20 mouse cellular contexts compared by ENCODE assay signal in genomic region chr9:62746646-62747045, GRCm38 (mm10).
DNase-seq lines count a peak whose midpoint lies in the region; ATAC-seq and TF ChIP-seq lines count a peak whose summit lies in the region.
"Had no signal": no experiment of that assay in that cellular context is flagged by ENCODE, and none has a peak within 500 bp of the region (broad histone marks: within the 10 kb centered on the region; RNA-seq: fewer than 3 reads in every experiment).

No protein-coding gene starts in this region.

- no peak overlapping the region for H3K4me2 ChIP-seq in heart, postnatal 0 days (ENCODE audit: low read depth, low read length)
- H3K4me2 ChIP-seq in liver, embryonic 12.5 days = no peak overlapping the region
- H3K4me2 ChIP-seq: embryonic facial prominence, embryonic 15.5 days; limb, embryonic 12.5 days; midbrain, embryonic 11.5 days; neural tube, embryonic 13.5 days had no signal

- no peaks in the 10 kb centered on the region for H3K9me3 ChIP-seq in heart, postnatal 0 days (replicated peaks; ENCODE audit: control insufficient read depth, low read length)
- H3K9me3 ChIP-seq in liver, embryonic 12.5 days (replicated peaks) = no peaks in the 10 kb centered on the region
- H3K9me3 ChIP-seq: embryonic facial prominence, embryonic 15.5 days; neural tube, embryonic 13.5 days had no signal

- H3K4me3 ChIP-seq in heart, postnatal 0 days (ENCODE audit: low read depth, low read length) = no peak overlapping the region
- H3K4me3 ChIP-seq in liver, adult 2 months (ENCODE audit: insufficient read depth, low read depth, low read length) = no peak overlapping the region
- H3K4me3 ChIP-seq in liver, embryonic 12.5 days = no peak overlapping the region
- H3K4me3 ChIP-seq: embryonic facial prominence, embryonic 15.5 days; limb, embryonic 12.5 days; neural tube, embryonic 13.5 days had no signal

- TF ChIP-seq POLR2A in liver, adult 2 months (IDR thresholded peaks at IDR 0.05; ENCODE audit: extremely low read depth, insufficient read depth, low read length) = no peak

- TF ChIP-seq CTCF in heart, postnatal 0 days (IDR thresholded peaks at IDR 0.05; ENCODE audit: low read depth) = no peak
- TF ChIP-seq CTCF in liver, adult 2 months (IDR thresholded peaks at IDR 0.05; ENCODE audit: low read depth, low read length) = no peak

- ATAC-seq in heart, postnatal 0 days (ENCODE audit: insufficient read depth, low read depth) = 0 out of 2 replicates have a peak, but pooled peaks have one; percentile 37
- no peak for ATAC-seq in liver, embryonic 12.5 days
- ATAC-seq: forebrain, postnatal 0 days; inflammation-experienced regulatory T-cells, adult 6 months had no signal

- no peaks in the 10 kb centered on the region for H3K4me1 ChIP-seq in heart, postnatal 0 days (ENCODE audit: control insufficient read depth, insufficient read depth)
- H3K4me1 ChIP-seq in liver, adult 2 months (ENCODE audit: control insufficient read depth, insufficient read depth, low read length) = no peaks in the 10 kb centered on the region
- H3K4me1 ChIP-seq in liver, embryonic 12.5 days = no peaks in the 10 kb centered on the region
- H3K4me1 ChIP-seq: limb, embryonic 12.5 days; neural tube, embryonic 13.5 days had no signal

- H3K27ac ChIP-seq in heart, postnatal 0 days (ENCODE audit: low read depth) = no peak overlapping the region
- H3K27ac ChIP-seq in liver, adult 2 months (replicated peaks; ENCODE audit: insufficient read depth, low read depth, low read length) = no peak overlapping the region
- H3K27ac ChIP-seq in liver, embryonic 12.5 days = no peak overlapping the region
- H3K27ac ChIP-seq: embryonic facial prominence, embryonic 15.5 days; limb, embryonic 12.5 days; liver, embryonic 14.5 days; macrophage; neural tube, embryonic 13.5 days had no signal

- H3K27me3 ChIP-seq in heart, postnatal 0 days (ENCODE audit: control insufficient read depth, insufficient read depth, low read length) = no peaks in the 10 kb centered on the region
- H3K27me3 ChIP-seq in liver, adult 2 months (ENCODE audit: control insufficient read depth, insufficient read depth, low read length) = no peaks in the 10 kb centered on the region
- peaks cover 8% of the 10 kb centered on the region; the same call in 1 of the 2 replicates for H3K27me3 ChIP-seq in liver, embryonic 12.5 days (replicated peaks)
- H3K27me3 ChIP-seq: limb, embryonic 12.5 days; neural tube, embryonic 13.5 days had no signal

- H3K79me2 ChIP-seq in liver, adult 2 months (ENCODE audit: control insufficient read depth, insufficient read depth, low read length) = no peaks in the 10 kb centered on the region

- no peaks in the 10 kb centered on the region for H3K36me3 ChIP-seq in heart, postnatal 0 days (replicated peaks; ENCODE audit: control insufficient read depth, insufficient read depth, low read length)
- H3K36me3 ChIP-seq in liver, adult 2 months (ENCODE audit: control insufficient read depth, insufficient read depth, low read length) = no peaks in the 10 kb centered on the region
- no peaks in the 10 kb centered on the region for H3K36me3 ChIP-seq in liver, embryonic 12.5 days
- H3K36me3 ChIP-seq: embryonic facial prominence, embryonic 15.5 days; neural tube, embryonic 13.5 days had no signal

- TF ChIP-seq EP300 in heart, postnatal 0 days (IDR thresholded peaks at IDR 0.05; ENCODE audit: low read depth) = no peak

- no peak overlapping the region for H3K9ac ChIP-seq in heart, postnatal 0 days (replicated peaks; ENCODE audit: low read depth, low read length)
- H3K9ac ChIP-seq in liver, adult 2 months (ENCODE audit: low read depth, low read length) = no peak overlapping the region
- H3K9ac ChIP-seq in liver, embryonic 12.5 days = no peak overlapping the region
- H3K9ac ChIP-seq: embryonic facial prominence, embryonic 15.5 days; forebrain, postnatal 0 days; limb, embryonic 12.5 days; liver, embryonic 14.5 days; neural tube, embryonic 13.5 days had no signal

- no peak for DNase-seq in heart, postnatal 0 days (ENCODE audit: low spot score)
- no peak for DNase-seq in heart, adult 11 months
- peak; percentile 15 for DNase-seq in liver, adult 2 months (ENCODE audit: extremely low read depth, low read depth, low spot score)
- peak; percentile 15 for DNase-seq in NIH3T3 (ENCODE audit: low read depth)
- peak; percentile 32 for DNase-seq in kidney, adult 9 months
- DNase-seq in spleen, adult 12 weeks (ENCODE audit: low spot score) = no peak
- DNase-seq: adrenal gland, adult 2 months; cerebellum, adult 2 months; cerebellum, postnatal 36 days; forebrain, postnatal 0 days; spleen, adult 18-20 months; thymus, postnatal 36 days had no signal

- WGBS in heart, postnatal 0 days = 42% methylated on average over 6 of the region's 6 CpGs
- WGBS in liver, adult 2 months = 30% methylated on average over 6 of the region's 6 CpGs
- WGBS in liver, embryonic 12.5 days (ENCODE audit: insufficient replicate concordance) = 67% methylated on average over 6 of the region's 6 CpGs

Comparison
In these comparisons a context has a peak if more than half of its experiments do, and no peak if none do; other contexts are left out.
1. DNase-seq: peak in liver, adult 2 months (single experiment), NIH3T3 (single experiment) and kidney, adult 9 months (single experiment); none in heart, postnatal 0 days (single experiment), heart, adult 11 months (single experiment) and spleen, adult 12 weeks (single experiment).